In the genomic region with DNA sequence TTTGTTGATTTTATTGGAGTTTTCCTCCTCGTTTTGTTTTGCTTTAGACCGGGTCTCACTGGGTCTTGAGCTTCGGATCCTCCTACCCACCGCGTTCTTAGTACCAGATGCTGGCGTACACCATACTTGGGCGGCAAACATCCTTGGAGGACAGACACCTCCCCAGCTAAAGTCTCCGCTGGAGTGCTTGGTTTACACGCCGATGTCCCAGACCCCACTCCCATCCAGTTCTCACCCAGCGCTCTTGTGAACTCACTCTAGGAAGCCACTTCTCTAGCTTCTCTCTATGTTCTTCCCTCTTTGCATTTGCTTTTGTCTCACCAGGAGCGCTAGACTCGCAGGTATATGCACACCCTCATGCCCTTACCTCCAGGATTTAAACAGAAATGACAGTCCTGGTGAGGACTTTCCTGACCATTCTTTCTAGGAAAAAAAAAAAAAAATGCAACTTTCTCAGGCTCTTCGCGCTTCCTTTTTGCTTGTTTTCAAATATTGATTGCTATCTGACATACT, we compare ENCODE assay signal across 8 mouse cellular contexts. TPM values are rescaled to one million over a fixed set of nuclear protein-coding genes. Genes with fewer than 3 reads are reported as not detected.
DNase-seq lines count a peak whose midpoint lies in the region; ATAC-seq and TF ChIP-seq lines count a peak whose summit lies in the region.

No protein-coding gene starts in this region.

- no peaks in the 10 kb centered on the region for H3K27me3 ChIP-seq in kidney, embryonic 15.5 days
- no peaks in the 10 kb centered on the region for H3K27me3 ChIP-seq in hindbrain, postnatal 0 days (ENCODE audit: insufficient read depth, low read length)
- H3K27me3 ChIP-seq in midbrain, embryonic 16.5 days (ENCODE audit: control insufficient read depth, insufficient read depth, low read depth, low read length): no peaks in the 10 kb centered on the region

- peak; percentile 69 for ATAC-seq in kidney, embryonic 15.5 days (replicated peaks; ENCODE audit: low FRiP score)
- peak; percentile 57 for ATAC-seq in common myeloid progenitor, adult 5-6 weeks (replicated peaks; ENCODE audit: low read depth, poor library complexity, severe bottlenecking)
- peak; percentile 84 for ATAC-seq in hindbrain, postnatal 0 days
- peak; percentile 86 for ATAC-seq in midbrain, embryonic 16.5 days

- H3K9me3 ChIP-seq in kidney, embryonic 15.5 days (replicated peaks): no peaks in the 10 kb centered on the region
- no peaks in the 10 kb centered on the region for H3K9me3 ChIP-seq in hindbrain, postnatal 0 days (ENCODE audit: low read length)
- H3K9me3 ChIP-seq in midbrain, embryonic 16.5 days (replicated peaks; ENCODE audit: control insufficient read depth, low read length, poor library complexity, severe bottlenecking): no peaks in the 10 kb centered on the region

- peaks cover 25% of the 10 kb centered on the region for H3K36me3 ChIP-seq in kidney, embryonic 15.5 days
- peaks cover 10% of the 10 kb centered on the region; the same call in 1 of the 2 replicates for H3K36me3 ChIP-seq in hindbrain, postnatal 0 days (ENCODE audit: insufficient read depth, low read length)
- peaks cover 11% of the 10 kb centered on the region for H3K36me3 ChIP-seq in midbrain, embryonic 16.5 days (ENCODE audit: control insufficient read depth, insufficient read depth, low read length)

- peaks cover 20% of the 10 kb centered on the region for H3K4me1 ChIP-seq in kidney, embryonic 15.5 days
- peaks cover 13% of the 10 kb centered on the region; the same call in 1 of the 2 replicates for H3K4me1 ChIP-seq in hindbrain, postnatal 0 days (ENCODE audit: insufficient read depth, low read length)
- H3K4me1 ChIP-seq in midbrain, embryonic 16.5 days (ENCODE audit: control insufficient read depth, insufficient read depth, low read length): peaks cover 21% of the 10 kb centered on the region

- intact Hi-C loops in gastrocnemius, postnatal 14 days (cut with DNase I; ENCODE audit: low total_unique reads): loop anchor here (10.0 kb wide), 1 partner anchor 295 kb away; no protein-coding TSS in a partner anchor

- peak overlapping the region; percentile 99 for H3K4me3 ChIP-seq in kidney, embryonic 15.5 days (replicated peaks)
- H3K4me3 ChIP-seq in hindbrain, postnatal 0 days (ENCODE audit: low read length): peak overlapping the region; percentile 99
- H3K4me3 ChIP-seq in midbrain, embryonic 16.5 days (ENCODE audit: low read depth, low read length): peak overlapping the region; percentile 100

- DNase-seq in kidney, postnatal 10 days: no peak
- DNase-seq in hindbrain, postnatal 0 days (ENCODE audit: low spot score): no peak
- no peak for DNase-seq in T-cell, adult 2 months (ENCODE audit: low spot score)
- DNase-seq in gastrocnemius, postnatal 14 days: no peak
- no peak for DNase-seq in thymus, postnatal 10 days (ENCODE audit: low spot score in 2 of 2)

- H3K4me2 ChIP-seq in kidney, embryonic 15.5 days: peak overlapping the region; percentile 82
- H3K4me2 ChIP-seq in hindbrain, postnatal 0 days (ENCODE audit: low read depth, low read length): peak overlapping the region; percentile 91
- H3K4me2 ChIP-seq in midbrain, embryonic 16.5 days (ENCODE audit: low read length): peak overlapping the region; percentile 61

- TF ChIP-seq CTCF in hindbrain, postnatal 0 days (IDR thresholded peaks at IDR 0.05; ENCODE audit: low read depth): peak; percentile 22; the same call in 1 of the 2 replicates

- WGBS in kidney, embryonic 15.5 days: 2% methylated on average over 15 of the region's 15 CpGs
- WGBS in hindbrain, postnatal 0 days: 1% methylated on average over 15 of the region's 15 CpGs
- under 1% methylated on average over 15 of the region's 15 CpGs for WGBS in midbrain, embryonic 16.5 days

- peak overlapping the region; percentile 97 for H3K27ac ChIP-seq in kidney, embryonic 15.5 days
- peak overlapping the region; percentile 97 for H3K27ac ChIP-seq in hindbrain, postnatal 0 days
- H3K27ac ChIP-seq in midbrain, embryonic 16.5 days (ENCODE audit: low read length): peak overlapping the region; percentile 95

- peak overlapping the region; percentile 67 for H3K9ac ChIP-seq in kidney, embryonic 15.5 days
- H3K9ac ChIP-seq in hindbrain, postnatal 0 days (replicated peaks; ENCODE audit: low read length): peak overlapping the region; percentile 100
- peak overlapping the region; percentile 58 for H3K9ac ChIP-seq in midbrain, embryonic 16.5 days (ENCODE audit: low read depth, low read length)

RNA-seq across cellular contexts. Expression of a gene that starts 0.4 kb away (rescaled TPM):
- polyA plus RNA-seq in kidney, embryonic 15.5 days (2015; fragmentation: Nextera tagmentation; extraction: Ambion mirVana): 653 and 661 TPM in 2 replicates
- 206 and 212 TPM in 2 replicates for total RNA-seq in common myeloid progenitor, adult 5-6 weeks (2017)
- 306 and 339 TPM in 2 replicates for total RNA-seq in hindbrain, postnatal 0 days (2014; rRNA removed)
- 300 and 302 TPM in 2 replicates for polyA plus RNA-seq in hindbrain, postnatal 0 days (2015; fragmentation: Nextera tagmentation; extraction: Ambion mirVana)
- polyA plus RNA-seq in midbrain, embryonic 16.5 days (2015; fragmentation: Nextera tagmentation; extraction: Ambion mirVana): 286 and 305 TPM in 2 replicates
- total RNA-seq in gastrocnemius, postnatal 14 days (2021): 100 to 1,000 TPM; 122 to 127 TPM

RNA-seq across cellular contexts. Expression of a gene that starts 15.4 kb away (rescaled TPM):
- polyA plus RNA-seq in kidney, embryonic 15.5 days (2015; fragmentation: Nextera tagmentation; extraction: Ambion mirVana): not detected in 2 replicates
- not detected in 2 replicates for total RNA-seq in common myeloid progenitor, adult 5-6 weeks (2017)
- total RNA-seq in hindbrain, postnatal 0 days (2014; rRNA removed): not detected in 2 replicates
- not detected in 2 replicates for polyA plus RNA-seq in hindbrain, postnatal 0 days (2015; fragmentation: Nextera tagmentation; extraction: Ambion mirVana)
- polyA plus RNA-seq in midbrain, embryonic 16.5 days (2015; fragmentation: Nextera tagmentation; extraction: Ambion mirVana): not detected in 2 replicates
- not detected for total RNA-seq in gastrocnemius, postnatal 14 days (2021)
